Mouse (Mus musculus): ENCODE results near the gene Wdr95. TPM values are rescaled to one million over a fixed set of nuclear protein-coding genes. Genes with fewer than 3 reads are reported as not detected.

The Wdr95 gene
- total RNA-seq, 2 experiments from 2014 or later = not detected

DNA sequence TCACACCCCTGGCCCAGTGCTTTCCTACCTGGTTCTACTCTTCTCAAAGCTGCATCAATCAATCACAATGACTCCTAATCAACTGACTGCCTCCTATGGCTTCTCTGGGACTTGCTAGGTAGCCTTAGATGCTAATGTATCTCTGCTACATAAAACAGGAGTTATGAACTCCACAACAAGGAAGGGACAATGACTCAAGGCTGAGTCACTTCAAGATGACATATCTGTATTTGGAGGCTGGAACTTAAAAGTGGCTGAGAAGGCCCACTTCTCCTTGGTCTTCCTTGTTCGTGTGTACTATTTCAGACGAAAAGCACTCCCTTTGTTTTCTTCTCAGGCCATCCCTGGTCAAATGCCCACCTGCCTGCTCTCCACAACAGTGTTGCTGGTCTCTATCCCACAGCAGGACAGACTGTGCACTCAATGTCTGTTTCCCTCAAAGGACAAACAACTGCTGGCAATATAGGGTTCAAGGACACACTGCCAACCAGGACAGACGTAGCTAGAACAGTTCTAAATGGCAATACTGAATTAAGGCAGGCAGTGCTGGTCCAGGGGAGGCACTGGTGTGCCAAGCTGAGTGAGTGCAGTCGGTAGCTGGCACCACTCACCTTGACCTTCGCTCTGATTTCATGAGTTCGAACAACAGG lies 89.4 kb downstream of the Wdr95 start:
- no peak for DNase-seq (ENCODE audit: low spot score in 2 of 2)

DNA sequence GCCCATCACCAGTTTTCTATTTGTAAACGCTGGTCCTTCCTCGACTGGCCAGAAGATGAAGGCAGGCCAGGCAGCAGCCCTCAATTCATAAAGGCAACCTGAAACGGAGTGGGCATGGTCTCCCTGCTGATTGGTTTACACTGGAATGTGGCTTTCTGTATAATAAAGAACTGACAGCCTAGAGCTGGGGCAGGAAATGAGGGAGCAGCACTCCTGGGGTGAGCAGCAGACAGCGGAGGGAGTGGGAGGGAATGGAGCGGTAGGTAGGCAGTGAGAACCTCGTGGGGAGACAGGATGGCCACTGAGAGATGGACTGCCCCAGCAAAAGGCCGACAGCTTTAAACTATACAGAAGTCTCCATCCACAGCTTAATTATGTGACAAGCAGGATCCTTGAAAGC lies 93.7 kb downstream of the Wdr95 start:
- no peak for DNase-seq (ENCODE audit: low spot score in 2 of 2)

DNA sequence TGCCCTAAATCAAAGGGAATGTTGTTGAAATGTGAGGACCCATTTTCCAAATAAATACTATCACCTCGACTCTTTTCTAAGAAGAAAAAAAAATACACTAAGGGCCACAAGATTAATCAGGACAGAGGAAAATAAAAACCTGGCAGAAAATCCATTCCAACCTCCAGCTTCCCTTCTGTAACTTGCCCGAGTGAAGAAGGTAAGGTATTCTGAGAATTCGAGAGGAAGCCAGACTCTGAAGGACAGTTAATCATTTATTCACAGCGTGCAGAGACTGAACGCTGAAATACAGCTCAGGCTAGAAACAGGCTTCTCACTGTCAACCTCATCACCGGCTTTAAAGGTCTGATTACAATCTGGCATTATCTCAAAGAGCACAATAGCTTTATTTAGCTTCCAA lies 94.2 kb downstream of the Wdr95 start:
- DNase-seq (ENCODE audit: low spot score in 2 of 2) = no peak

DNA sequence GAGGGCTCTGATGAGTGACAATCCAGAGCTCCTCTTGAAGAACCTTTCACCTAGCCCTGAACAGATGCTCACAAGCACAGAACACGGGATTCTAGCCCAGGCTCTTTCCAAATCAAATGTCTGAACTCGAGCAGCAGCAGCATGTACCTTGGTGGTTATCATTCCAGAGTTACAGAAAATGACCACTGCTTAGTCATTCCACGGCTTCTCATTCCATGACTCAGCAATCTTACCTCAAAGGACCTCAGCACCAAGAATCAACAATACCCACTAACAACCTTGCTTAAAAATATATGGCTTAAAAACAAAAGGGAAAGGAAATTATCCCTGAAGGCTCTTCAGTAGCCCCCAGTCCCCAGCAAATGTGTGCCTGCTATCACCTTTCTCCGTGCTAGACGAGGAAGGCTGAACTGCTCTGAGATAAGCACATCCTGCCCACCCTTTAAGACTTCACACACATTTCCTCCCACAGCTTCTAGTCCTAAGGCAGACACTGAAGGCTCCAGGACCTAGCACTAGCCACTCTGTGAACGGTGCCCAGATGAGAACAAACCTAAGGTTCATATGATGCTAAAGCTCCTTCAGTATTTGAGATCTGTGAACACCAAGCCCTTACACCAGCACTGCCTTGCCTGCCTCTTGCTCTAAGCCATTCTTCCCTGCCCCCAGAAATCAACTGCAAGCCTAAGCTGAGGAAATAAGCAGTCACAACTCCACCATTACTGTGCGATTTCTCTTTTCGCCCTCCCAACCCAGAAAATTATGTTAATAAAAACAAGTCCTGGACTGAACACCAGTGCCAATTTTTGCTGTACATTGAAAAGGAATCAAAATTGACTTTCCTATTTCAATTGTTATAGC lies 95.6 kb downstream of the Wdr95 start:
- DNase-seq (ENCODE audit: low spot score in 2 of 2) = no peak

DNA sequence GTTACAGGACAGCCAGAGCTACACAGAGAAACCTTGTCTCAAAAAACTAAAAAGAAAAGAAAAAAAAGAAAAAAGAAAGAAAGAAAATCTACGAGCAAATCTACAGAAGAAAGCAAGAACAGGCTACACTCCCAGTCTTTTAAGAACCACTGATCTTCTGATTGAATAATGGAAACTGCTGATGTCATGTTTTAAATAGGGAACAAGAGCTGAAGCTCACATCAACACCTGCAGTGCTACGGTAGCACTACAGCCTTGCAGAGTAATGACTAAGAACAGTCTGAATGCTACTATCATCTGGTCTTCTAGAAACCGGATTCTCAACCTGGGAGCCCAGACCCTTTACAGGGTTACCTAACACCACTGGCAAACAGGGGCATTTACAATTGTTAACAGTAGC lies 97.1 kb downstream of the Wdr95 start:
- no peak for DNase-seq (ENCODE audit: low spot score in 2 of 2)

DNA sequence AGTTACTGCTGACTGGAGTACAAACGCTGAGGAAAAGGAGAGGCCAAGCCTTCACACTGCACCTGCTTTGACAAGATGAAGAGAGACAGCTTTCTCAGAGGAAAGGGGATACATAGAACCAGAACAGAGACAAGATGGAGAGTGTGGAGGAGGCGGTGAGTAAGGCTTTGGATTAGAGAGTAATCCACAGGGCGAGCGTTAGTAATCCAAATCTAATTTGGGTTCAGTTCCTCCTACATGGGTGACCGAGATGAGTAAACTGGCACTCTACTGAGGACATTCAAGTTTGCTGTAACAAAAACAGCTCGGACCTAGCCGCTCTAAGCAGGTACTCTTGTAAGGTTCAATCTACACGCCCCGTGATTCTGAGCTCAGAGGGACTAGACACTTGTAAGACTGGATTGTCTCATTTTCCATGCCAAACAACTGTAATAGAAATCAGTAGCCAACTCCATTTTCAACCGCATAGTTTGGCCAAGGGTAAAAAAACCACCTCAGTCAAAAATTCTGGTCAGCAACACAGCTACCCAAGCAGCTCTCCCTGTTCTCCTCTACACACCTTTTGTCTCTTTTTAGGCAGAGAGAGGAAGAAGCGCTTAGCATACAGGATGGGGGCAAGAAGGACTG lies 106.0 kb downstream of the Wdr95 start:
- DNase-seq (ENCODE audit: low spot score in 2 of 2) = no peak

DNA sequence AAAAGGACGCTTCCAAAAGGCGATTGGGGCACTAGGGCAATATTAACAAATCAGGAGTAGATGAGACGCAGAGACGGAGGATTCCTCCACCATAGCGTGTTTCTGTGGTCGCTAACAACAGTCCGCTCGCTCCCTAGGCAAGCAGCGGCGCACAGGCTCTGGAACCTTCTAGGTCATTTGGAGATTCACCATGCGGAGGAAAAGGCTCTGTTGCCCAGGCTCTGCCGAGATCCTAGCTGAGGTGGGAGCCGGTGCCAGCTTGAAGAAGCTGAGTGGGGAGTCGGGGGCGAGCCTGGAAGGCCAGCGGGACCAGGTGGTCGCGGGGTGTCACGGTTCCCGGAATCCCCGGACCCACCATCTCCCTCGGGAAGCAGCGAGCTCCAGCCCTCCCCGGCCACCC lies 107.1 kb downstream of the Wdr95 start:
- no peak for DNase-seq (ENCODE audit: low spot score in 2 of 2)

DNA sequence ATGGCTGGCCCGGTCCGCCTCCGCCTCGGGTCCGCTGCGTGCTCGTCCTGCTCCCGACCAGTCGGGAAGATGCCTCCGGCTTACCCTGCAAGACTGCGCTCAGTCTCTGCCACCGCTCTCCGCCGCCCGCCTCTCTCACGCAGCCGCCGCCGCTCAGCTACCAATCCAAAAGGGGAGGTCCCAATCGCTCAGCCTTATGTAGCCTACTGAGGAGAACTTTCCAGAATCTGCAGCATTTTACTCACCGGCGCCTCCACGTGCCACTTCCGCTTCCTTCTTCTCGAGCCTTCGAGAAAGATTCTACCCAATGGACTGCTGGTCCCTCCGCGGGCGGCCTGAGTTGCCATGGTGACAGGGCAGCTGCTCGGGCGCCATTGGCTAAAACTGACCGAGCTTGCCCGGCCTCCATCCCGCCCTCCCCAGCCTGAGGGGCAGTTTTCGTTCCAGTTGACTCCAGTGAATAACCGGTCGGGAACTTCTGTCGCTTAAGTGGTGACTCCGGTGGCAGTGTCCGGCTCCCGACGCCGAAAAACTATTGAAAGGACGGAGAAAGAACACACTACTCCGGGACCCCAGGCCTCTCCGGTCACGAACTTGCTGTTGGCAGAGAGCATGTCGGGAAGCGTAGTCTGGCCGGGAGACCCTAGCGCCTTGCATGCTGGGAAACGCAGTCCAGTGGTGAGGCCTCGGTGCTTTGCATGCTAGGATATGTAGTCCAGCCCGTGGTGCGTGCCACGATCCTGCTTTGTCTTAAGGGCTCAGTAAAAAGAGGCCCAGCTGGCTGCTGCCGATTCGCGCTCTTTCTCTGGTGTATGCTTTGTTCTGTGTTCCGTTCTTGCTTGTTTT lies 107.8 kb downstream of the Wdr95 start, which contains the start of gene Hsph1:
Gene Hsph1 (minus strand): TSS at position 302 of the 846 bp plus-strand sequence.
- DNase-seq (ENCODE audit: low spot score in 2 of 2) = peak; percentile 93 to 98

DNA sequence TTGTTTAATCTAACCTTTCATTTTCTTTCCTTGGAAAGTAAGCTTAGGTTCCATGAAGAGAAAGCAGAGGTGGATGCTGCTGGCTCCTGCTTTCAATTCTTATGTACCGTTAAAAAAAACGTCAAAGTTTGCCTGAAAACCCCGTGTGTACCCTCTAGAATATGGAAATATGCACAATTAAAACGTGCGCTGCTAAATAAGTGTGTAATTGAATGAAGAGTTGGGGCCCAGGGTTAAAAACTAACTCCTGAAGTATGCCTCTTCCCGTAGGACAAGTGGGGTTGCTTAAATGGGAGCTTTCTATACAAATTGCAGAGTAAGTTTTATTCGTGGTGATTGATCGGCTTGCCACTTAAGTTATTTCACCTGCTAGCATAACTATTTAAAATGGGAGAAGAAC lies 108.8 kb downstream of the Wdr95 start:
- DNase-seq (ENCODE audit: low spot score in 2 of 2) = no peak

DNA sequence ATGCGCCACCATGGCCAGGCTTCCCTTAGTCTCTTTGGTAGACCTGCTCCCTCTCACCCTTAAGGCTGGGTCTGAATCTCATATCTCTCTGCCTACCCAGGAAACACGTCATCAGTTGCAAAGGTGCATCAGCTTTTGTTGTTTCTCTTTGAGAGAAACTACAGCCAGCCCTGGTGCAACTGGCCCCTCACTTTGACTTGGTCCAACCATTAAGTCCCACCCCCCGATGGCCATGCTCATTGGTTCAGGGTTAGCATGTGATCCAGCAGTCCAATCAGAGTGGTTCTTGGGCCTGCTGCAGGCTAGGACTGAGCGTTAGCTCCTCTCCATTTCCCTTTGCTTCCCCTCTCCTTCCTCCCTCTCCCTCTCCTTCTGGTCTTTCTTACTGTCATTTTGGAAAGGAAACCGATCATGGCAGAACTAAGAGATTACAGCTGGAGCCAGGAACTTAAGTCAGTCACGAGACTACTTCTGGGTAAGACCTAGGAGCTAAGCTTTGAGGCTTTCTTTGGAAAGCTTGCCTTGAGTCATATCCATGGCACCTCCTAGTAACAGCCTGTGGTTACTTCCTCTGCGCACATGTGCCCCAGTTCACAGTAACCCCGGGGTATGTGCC lies 112.9 kb downstream of the Wdr95 start:
- no peak for DNase-seq (ENCODE audit: low spot score in 2 of 2)

DNA sequence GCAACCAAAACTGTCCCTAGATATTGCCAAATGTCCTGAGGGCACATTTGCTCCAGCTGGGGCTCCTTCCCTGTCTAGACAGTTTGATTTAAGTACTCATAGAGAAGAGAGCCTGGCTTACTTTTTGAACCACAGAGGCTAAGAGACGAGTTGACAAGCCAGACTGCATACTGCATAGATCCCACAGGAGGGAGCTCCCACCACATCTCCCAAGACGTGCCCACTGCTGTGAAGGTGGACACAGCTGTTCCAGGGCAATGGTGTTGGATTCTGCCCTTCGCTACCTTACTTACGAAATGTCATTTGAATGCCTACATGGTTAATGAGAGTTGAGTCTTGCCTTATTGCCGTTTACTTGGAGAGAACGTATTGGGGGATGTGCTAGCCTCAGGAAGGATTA lies 113.9 kb downstream of the Wdr95 start:
- DNase-seq (ENCODE audit: low spot score in 2 of 2) = no peak

DNA sequence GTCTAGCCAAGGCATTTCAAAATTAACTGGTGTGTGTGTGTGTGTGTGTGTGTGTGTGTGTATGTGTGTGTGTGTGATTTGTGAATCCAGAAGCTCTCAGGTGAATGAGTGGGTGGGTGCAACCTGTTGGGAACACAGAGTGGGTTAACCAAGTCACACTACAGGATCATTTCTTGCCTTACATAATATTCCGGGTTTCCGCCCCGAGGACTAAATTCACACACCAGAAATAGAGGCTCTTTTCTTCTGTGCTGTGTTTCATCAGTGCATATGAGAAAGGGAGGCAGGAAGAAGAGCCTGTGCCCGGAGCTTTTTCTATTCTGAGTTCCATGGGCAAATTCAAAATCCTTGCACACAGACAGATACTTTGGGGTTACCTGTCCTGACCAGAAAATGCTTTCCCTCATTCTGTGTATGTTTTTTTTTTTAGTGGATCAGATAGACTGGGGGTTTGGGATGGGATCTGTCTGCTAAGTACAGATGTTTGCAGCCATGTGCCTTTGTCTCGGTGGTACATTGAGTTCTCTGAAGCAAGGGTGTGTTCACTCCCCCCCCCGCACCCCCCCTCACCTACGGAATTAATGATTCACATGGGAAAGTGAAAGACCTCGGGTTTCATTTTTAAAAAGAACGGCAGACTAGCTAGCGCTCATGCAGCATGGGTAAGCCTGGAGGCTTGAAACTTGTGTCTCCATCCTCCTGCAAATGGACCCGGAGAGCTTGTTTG lies 114.5 kb downstream of the Wdr95 start:
- DNase-seq (ENCODE audit: low spot score in 2 of 2) = no peak

DNA sequence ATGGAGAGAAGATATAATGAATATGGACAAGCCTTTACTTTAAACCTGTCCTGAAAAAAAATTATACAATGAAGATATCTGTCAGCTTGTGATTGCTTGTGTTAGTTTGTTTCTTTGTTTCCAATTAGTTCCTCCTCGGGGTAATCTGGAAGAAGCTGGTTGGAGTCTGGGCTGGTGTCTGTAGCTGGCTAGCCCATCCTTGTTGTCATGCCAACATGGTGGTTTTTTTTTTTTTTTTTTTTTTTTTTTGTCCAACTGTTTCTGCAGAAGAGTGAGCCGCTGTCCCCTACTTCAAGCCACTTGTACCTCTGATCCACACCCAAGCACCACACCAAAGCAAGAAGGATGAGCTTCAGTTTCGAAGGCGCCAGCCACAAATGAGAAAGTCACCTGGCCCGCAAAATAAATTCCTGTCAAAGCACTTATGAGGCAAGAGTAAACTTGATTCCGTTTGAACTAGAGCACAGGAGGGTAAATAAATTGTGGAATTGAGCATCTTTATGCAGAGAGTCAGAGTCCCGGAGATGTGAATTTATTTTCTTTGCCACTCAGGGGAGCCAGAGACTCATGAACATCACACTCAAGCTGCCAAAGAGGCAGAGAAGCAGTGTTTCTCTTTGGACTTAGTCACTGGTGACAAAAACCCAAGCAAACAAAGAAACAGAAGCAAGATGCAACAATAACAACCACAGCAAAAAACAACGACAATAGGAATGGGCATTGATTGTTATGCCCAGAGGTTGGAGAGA lies 119.1 kb downstream of the Wdr95 start:
- DNase-seq (ENCODE audit: low spot score in 2 of 2) = no peak

DNA sequence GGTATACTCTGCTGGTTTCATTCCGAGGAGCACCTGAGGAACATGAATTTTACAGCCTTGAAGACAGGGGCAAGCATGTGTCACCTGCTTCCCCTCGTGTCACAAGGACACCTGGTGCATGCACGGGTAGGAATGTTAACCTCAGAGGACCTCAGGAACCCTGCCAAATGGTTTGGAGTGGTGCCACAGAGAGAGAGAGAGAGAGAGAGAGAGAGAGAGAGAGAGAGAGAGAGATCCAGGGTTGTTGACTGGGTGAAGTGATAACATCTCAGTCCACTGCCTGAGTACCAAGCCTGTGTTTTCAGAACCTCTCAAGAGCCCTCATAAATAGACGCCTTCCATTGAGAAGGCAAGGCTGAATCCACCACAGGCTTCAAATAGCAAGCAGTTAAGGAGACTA lies 119.7 kb downstream of the Wdr95 start:
- DNase-seq (ENCODE audit: low spot score in 2 of 2) = no peak

DNA sequence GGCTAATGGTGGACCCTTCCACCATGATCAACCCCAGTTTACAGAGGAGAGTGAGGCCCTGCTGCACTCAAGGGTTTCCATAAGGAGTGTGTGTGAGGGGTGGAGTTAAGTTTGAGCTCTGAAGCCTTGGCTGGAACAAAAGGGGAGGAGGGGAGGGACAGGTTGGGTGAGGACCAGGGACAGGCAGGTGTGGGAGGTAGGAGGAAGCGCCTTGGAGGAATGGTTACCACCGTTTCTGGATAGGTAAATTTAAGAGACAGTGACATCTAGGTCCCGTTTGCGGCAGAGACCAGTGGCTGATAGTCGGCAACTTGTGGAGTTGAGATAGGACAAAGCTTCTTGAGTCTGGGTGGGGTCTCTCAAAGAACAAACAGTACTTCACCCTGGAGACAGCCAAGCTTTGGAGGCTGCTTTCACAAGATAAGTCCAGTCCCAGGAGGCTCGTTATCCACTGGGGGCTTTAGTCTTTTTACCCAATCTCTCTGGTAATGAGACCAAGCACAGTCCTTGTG lies 120.5 kb downstream of the Wdr95 start:
- no peak for DNase-seq (ENCODE audit: low spot score in 2 of 2)

DNA sequence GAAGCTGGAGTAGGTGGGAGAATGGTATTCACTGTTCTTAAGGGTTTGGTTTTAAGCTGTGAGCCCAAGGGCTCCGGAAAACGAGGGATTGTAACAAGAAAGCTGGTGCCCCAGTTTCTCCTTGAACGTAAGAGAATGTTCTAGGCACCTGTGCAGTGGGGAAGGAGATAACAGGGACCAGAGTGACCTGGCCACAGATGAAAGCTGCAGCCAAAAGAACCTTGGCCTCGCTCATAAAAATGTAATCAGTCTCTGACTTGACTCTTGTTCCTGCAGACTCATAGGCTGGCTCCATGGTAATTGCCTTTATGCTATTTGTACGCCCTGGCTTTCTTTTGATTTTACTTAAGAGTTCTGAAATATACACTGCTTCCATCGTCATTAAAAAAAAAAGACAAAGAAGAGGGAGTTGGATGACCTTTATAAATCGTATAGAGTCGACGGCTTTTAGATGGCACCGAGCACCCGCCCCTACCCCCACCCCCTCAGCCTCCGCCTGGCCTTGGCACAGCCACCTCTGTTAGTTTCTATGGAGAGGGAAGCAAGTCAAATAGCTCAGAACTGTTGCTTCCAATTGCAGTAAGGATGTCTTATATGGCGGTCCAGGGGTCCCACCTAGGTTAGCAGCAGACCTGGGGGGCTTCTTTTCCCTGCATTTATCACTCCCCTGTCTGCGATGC lies 121.2 kb downstream of the Wdr95 start:
- DNase-seq (ENCODE audit: low spot score in 2 of 2) = no peak

DNA sequence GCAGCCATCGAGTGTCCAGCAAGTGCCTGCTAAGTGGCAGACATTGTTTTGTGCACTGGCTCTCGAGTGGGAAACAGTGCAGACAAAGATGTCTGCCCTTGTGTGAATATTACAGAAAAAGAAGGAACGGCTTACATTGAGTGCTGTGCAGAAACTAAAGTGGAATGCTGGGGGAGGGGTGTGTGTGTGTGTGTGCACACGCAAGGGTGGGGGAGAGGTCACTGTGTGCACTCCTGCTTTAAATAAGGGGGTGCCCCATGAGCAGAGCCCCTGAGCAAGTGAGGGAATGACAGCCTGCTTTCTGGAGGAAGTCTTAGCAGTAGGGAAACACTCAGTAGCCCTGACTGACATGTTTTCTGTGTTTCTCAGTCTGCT lies 121.7 kb downstream of the Wdr95 start:
- no peak for DNase-seq (ENCODE audit: low spot score in 2 of 2)

DNA sequence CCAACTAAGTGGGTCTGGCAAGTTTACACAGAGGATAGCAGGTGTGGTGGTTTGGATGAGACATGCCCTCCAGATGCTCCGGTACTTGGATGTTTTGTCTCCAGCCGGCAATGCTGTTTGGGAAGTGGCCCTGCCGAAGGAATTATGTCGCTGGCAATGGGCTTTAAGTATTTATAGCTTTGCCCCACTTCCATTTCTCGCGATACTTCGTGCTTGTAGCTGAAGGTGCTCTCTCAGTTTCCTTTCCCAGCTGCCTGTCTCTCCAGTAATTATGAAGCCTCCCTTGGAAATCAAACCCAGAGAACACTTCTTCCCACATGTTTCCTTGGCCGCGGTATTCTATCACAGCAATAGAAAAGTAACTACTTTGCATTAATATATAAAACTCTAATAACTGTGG lies 127.2 kb downstream of the Wdr95 start:
- DNase-seq (ENCODE audit: low spot score in 2 of 2) = no peak

DNA sequence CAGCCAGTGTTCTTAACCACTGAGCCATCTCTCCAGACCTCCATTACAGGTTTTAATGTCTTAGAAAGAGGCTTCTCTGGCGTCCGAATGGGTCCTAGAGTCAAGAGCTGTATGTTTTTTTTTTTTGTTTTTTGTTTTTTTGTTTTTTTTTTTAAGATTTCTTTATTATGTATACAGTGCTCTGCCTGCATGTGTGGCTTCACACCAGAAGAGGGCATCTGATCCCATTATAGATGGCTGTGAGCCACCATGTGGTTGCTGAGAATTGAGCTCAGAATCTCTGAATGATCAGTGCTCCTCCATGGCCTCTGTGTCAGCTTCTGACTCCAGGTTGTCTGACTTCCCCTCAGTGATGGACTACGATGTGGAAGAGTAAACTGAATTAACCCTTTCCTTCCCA lies 129.5 kb downstream of the Wdr95 start:
- DNase-seq (ENCODE audit: low spot score in 2 of 2) = no peak

Data from adrenal gland, adult 18-20 months (tissue).